Mouse (Mus musculus): ENCODE results near the gene Utp11. TPM values are rescaled to one million over a fixed set of nuclear protein-coding genes. Genes with fewer than 3 reads are reported as not detected.

Gene Utp11
- total RNA-seq, 1 experiment, result 39.7 TPM

DNA sequence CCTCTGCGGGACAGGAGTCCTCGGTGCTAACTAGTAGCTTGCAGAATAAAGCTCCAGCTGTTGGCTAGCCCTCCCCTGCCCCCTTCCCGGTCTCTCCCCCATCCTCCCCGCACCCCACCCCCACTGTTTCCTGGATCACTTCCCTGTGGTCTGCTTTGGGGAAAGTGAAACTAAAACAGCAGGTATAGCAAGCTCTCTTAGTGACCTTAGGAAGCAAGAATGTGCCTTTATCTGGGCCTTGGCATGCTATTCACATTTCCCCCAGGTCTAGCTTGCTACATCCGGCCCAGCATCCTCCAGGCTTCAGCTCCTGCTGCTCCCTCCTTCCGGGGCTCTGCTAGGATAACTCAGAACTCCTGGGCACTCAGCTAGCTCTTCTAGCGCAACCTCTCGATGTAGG, 46.8 kb downstream of the Utp11 start:
- no peak for DNase-seq (ENCODE audit: low read depth, low spot score)
- H3K36me3 ChIP-seq (ENCODE audit: control insufficient read depth, insufficient read depth, low read length, poor library complexity, severe bottlenecking), result no peaks in the 10 kb centered on the region
- H3K9me3 ChIP-seq (ENCODE audit: control insufficient read depth, insufficient read depth, low read depth, low read length), result no peaks in the 10 kb centered on the region
- peak overlapping the region; percentile 58 for H3K27ac ChIP-seq (ENCODE audit: insufficient read depth, low read depth, low read length, poor library complexity, severe bottlenecking)
- H3K4me1 ChIP-seq (ENCODE audit: control insufficient read depth in 2 of 2, insufficient read depth in 2 of 2, low read length in 2 of 2, poor library complexity in 1 of 2), result peaks cover 0 to 35% of the 10 kb centered on the region in 2 experiments; a peak in 3 of 4 replicates
- H3K9ac ChIP-seq (ENCODE audit: insufficient read depth, low read depth, low read length, poor library complexity, severe bottlenecking), result no peak overlapping the region
- H3K4me3 ChIP-seq (ENCODE audit: insufficient read depth in 1 of 2, low read depth in 1 of 2, low read length in 2 of 2, poor library complexity in 1 of 2, severe bottlenecking in 1 of 2), result no peak overlapping the region; a peak in 1 of 4 replicates
- TF ChIP-seq ZNF384 (IDR thresholded peaks at IDR 0.05; ENCODE audit: low read depth, low read length) (no peak), CHD2 (IDR thresholded peaks at IDR 0.05; ENCODE audit: low read depth, low read length) (no peak), HCFC1 (IDR thresholded peaks at IDR 0.05; ENCODE audit: borderline replicate concordance, insufficient read depth, low read length) (no peak), ZC3H11A (IDR thresholded peaks at IDR 0.05; ENCODE audit: borderline replicate concordance, low read depth, low read length) (no peak), MAFK (IDR thresholded peaks at IDR 0.05; ENCODE audit: insufficient read depth, low read depth, low read length) (no peak)
- in situ Hi-C loops (cut with MboI; ENCODE audit: low sequenced_read_pairs in 2 of 2, unreplicated experiment in 2 of 2), result no loop called here

GRCm38 (mm10) chr4:124644974-124645433, 48.4 kb downstream of the Utp11 start:
- Histone ChIP-seq H3K9me3 (ENCODE audit: control insufficient read depth, insufficient read depth, low read depth, low read length) (no peaks in the 10 kb centered on the region), H3K4me3 (ENCODE audit: insufficient read depth in 1 of 2, low read depth in 1 of 2, low read length in 2 of 2, poor library complexity in 1 of 2, severe bottlenecking in 1 of 2) (no peak overlapping the region), H3K36me3 (ENCODE audit: control insufficient read depth, insufficient read depth, low read length, poor library complexity, severe bottlenecking) (no peaks in the 10 kb centered on the region), H3K4me1 (ENCODE audit: control insufficient read depth in 2 of 2, insufficient read depth in 2 of 2, low read length in 2 of 2, poor library complexity in 1 of 2) (peaks cover 0 to 29% of the 10 kb centered on the region in 2 experiments; a peak in 3 of 4 replicates), H3K9ac (ENCODE audit: insufficient read depth, low read depth, low read length, poor library complexity, severe bottlenecking) (no peak overlapping the region), H3K27ac (ENCODE audit: insufficient read depth, low read depth, low read length, poor library complexity, severe bottlenecking) (no peak overlapping the region)
- in situ Hi-C loops (cut with MboI; ENCODE audit: low sequenced_read_pairs in 2 of 2, unreplicated experiment in 2 of 2), result no loop called here
- TF ChIP-seq CHD2 (IDR thresholded peaks at IDR 0.05; ENCODE audit: low read depth, low read length) (no peak), MAFK (IDR thresholded peaks at IDR 0.05; ENCODE audit: insufficient read depth, low read depth, low read length) (peak; percentile 57; the same call in 1 of the 2 replicates)
- no peak for DNase-seq (ENCODE audit: low read depth, low spot score)

GRCm38 (mm10) chr4:124643859-124644258, 49.5 kb downstream of the Utp11 start:
- no peak for TF ChIP-seq HCFC1 (IDR thresholded peaks at IDR 0.05; ENCODE audit: borderline replicate concordance, insufficient read depth, low read length)
- TF ChIP-seq ZNF384 (IDR thresholded peaks at IDR 0.05; ENCODE audit: low read depth, low read length), result no peak
- in situ Hi-C loops (cut with MboI; ENCODE audit: low sequenced_read_pairs in 2 of 2, unreplicated experiment in 2 of 2), result no loop called here

GRCm38 (mm10) chr4:124639715-124640114, 53.7 kb downstream of the Utp11 start:
- Histone ChIP-seq H3K27ac (ENCODE audit: insufficient read depth, low read depth, low read length, poor library complexity, severe bottlenecking) (no peak overlapping the region), H3K36me3 (ENCODE audit: control insufficient read depth, insufficient read depth, low read length, poor library complexity, severe bottlenecking) (no peaks in the 10 kb centered on the region), H3K9me3 (ENCODE audit: control insufficient read depth, insufficient read depth, low read depth, low read length) (no peaks in the 10 kb centered on the region), H3K9ac (ENCODE audit: insufficient read depth, low read depth, low read length, poor library complexity, severe bottlenecking) (no peak overlapping the region), H3K4me1 (ENCODE audit: control insufficient read depth in 2 of 2, insufficient read depth in 2 of 2, low read length in 2 of 2, poor library complexity in 1 of 2) (peaks cover 0 to 10% of the 10 kb centered on the region in 2 experiments; a peak in 1 of 4 replicates), H3K4me3 (ENCODE audit: insufficient read depth in 1 of 2, low read depth in 1 of 2, low read length in 2 of 2, poor library complexity in 1 of 2, severe bottlenecking in 1 of 2) (peak overlapping the region in 1 of 2 experiments; percentile 30; a peak in 1 of 4 replicates)
- DNase-seq (ENCODE audit: low read depth, low spot score), result no peak
- in situ Hi-C loops (cut with MboI; ENCODE audit: low sequenced_read_pairs in 2 of 2, unreplicated experiment in 2 of 2), result no loop called here
- TF ChIP-seq ZC3H11A (IDR thresholded peaks at IDR 0.05; ENCODE audit: borderline replicate concordance, low read depth, low read length), result no peak
- no peak for TF ChIP-seq ZNF384 (IDR thresholded peaks at IDR 0.05; ENCODE audit: low read depth, low read length)
- TF ChIP-seq HCFC1 (IDR thresholded peaks at IDR 0.05; ENCODE audit: borderline replicate concordance, insufficient read depth, low read length), result no peak
- TF ChIP-seq CHD2 (IDR thresholded peaks at IDR 0.05; ENCODE audit: low read depth, low read length), result no peak
- TF ChIP-seq MAFK (IDR thresholded peaks at IDR 0.05; ENCODE audit: insufficient read depth, low read depth, low read length), result no peak

More at GRCm38 (mm10) chr4:124643859-124644258, 49.5 kb downstream of the Utp11 start:
- Histone ChIP-seq H3K9ac (ENCODE audit: insufficient read depth, low read depth, low read length, poor library complexity, severe bottlenecking) (no peak overlapping the region), H3K4me3 (ENCODE audit: insufficient read depth in 1 of 2, low read depth in 1 of 2, low read length in 2 of 2, poor library complexity in 1 of 2, severe bottlenecking in 1 of 2) (no peak overlapping the region), H3K4me1 (ENCODE audit: control insufficient read depth in 2 of 2, insufficient read depth in 2 of 2, low read length in 2 of 2, poor library complexity in 1 of 2) (peaks cover 0 to 35% of the 10 kb centered on the region in 2 experiments; a peak in 3 of 4 replicates), H3K27ac (ENCODE audit: insufficient read depth, low read depth, low read length, poor library complexity, severe bottlenecking) (no peak overlapping the region), H3K9me3 (ENCODE audit: control insufficient read depth, insufficient read depth, low read depth, low read length) (no peaks in the 10 kb centered on the region), H3K36me3 (ENCODE audit: control insufficient read depth, insufficient read depth, low read length, poor library complexity, severe bottlenecking) (no peaks in the 10 kb centered on the region)
- DNase-seq (ENCODE audit: low read depth, low spot score), result no peak

DNA sequence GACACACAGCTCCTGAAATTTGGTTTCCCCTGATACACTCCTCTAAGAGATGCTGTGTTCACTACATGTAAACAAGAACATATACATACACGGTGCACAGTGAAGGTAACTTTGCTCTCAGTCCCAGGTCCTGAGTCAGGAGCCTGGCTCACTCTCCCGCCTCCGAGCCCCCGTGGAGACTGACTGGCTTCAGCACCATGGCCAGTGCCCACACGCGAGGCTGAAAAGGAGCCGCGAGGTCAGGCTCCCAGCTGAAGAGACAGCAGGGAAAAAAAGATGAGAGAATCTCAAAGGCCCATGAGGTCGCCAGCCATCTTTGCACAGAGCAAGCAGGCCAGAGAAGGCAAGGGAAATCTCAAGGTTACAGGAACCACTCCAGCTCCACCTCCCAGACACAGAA, 60.1 kb downstream of the Utp11 start:
- H3K9ac ChIP-seq (ENCODE audit: insufficient read depth, low read depth, low read length, poor library complexity, severe bottlenecking), result no peak overlapping the region

More for the DNA sequence above, 60.1 kb downstream of the Utp11 start:
- H3K4me3 ChIP-seq (ENCODE audit: insufficient read depth in 1 of 2, low read depth in 1 of 2, low read length in 2 of 2, poor library complexity in 1 of 2, severe bottlenecking in 1 of 2), result no peak overlapping the region
- DNase-seq (ENCODE audit: low read depth, low spot score), result no peak
- H3K36me3 ChIP-seq (ENCODE audit: control insufficient read depth, insufficient read depth, low read length, poor library complexity, severe bottlenecking), result no peaks in the 10 kb centered on the region
- H3K9me3 ChIP-seq (ENCODE audit: control insufficient read depth, insufficient read depth, low read depth, low read length), result no peaks in the 10 kb centered on the region
- H3K4me1 ChIP-seq (ENCODE audit: control insufficient read depth in 2 of 2, insufficient read depth in 2 of 2, low read length in 2 of 2, poor library complexity in 1 of 2), result peaks cover 0 to 9% of the 10 kb centered on the region in 2 experiments; a peak in 2 of 4 replicates
- TF ChIP-seq ZNF384 (IDR thresholded peaks at IDR 0.05; ENCODE audit: low read depth, low read length), result no peak; the same call in 1 of the 2 replicates
- TF ChIP-seq CHD2 (IDR thresholded peaks at IDR 0.05; ENCODE audit: low read depth, low read length), result no peak
- TF ChIP-seq ZC3H11A (IDR thresholded peaks at IDR 0.05; ENCODE audit: borderline replicate concordance, low read depth, low read length), result no peak
- no peak for TF ChIP-seq MAFK (IDR thresholded peaks at IDR 0.05; ENCODE audit: insufficient read depth, low read depth, low read length)
- no peak for TF ChIP-seq HCFC1 (IDR thresholded peaks at IDR 0.05; ENCODE audit: borderline replicate concordance, insufficient read depth, low read length)
- in situ Hi-C loops (cut with MboI; ENCODE audit: low sequenced_read_pairs in 2 of 2, unreplicated experiment in 2 of 2), result no loop called here
- H3K27ac ChIP-seq (ENCODE audit: insufficient read depth, low read depth, low read length, poor library complexity, severe bottlenecking), result no peak overlapping the region
